Mouse (Mus musculus): ENCODE measurements at regions not wholly inside any gene's neighbourhood (a gene's known extent, or its start where the extent isn't known, plus 50 kb on each side); places are given as distances from the start of the nearest gene placed in this dataset.

DNA sequence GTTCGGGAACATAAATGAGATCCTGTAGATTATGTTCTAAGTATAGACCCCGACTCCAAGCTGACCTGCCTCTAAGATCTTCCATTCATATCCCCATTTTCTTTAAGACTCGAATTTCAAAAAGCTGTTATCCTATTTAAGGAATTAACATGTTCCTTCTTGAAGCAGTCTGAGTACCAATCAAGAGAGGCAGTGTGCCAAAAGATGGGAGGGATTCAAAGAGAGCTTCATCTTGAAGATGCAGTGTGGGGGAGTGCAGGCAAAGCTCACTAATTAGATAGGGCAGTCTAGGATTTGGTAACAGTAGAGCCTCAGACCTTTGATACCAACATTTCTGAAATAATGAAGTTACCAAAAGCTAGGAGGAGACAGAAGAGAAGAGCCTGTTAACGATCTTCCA is 383.7 kb upstream of the Cdh5 start:
- no peaks in the 10 kb centered on the region for H3K79me3 ChIP-seq (ENCODE audit: low read depth)
- no peaks in the 10 kb centered on the region for H3K79me2 ChIP-seq (ENCODE audit: control insufficient read depth, insufficient read depth)
- TF ChIP-seq MAX (IDR thresholded peaks at IDR 0.05) (no peak), MYOG (IDR thresholded peaks at IDR 0.05; ENCODE audit: control insufficient read depth, extremely low read depth, insufficient read length) (no peak), USF1 (IDR thresholded peaks at IDR 0.05; ENCODE audit: low read depth) (no peak), FOSL1 (IDR thresholded peaks at IDR 0.05; ENCODE audit: insufficient read depth, low read length, poor library complexity, severe bottlenecking) (no peak), MYOD1 (IDR thresholded peaks at IDR 0.05; ENCODE audit: control insufficient read depth, insufficient read length, low read depth) (no peak), CEBPB (IDR thresholded peaks at IDR 0.05; ENCODE audit: low read depth) (no peak), CTCF (IDR thresholded peaks at IDR 0.05; ENCODE audit: control insufficient read depth, insufficient read depth, insufficient read length) (no peak)

DNA sequence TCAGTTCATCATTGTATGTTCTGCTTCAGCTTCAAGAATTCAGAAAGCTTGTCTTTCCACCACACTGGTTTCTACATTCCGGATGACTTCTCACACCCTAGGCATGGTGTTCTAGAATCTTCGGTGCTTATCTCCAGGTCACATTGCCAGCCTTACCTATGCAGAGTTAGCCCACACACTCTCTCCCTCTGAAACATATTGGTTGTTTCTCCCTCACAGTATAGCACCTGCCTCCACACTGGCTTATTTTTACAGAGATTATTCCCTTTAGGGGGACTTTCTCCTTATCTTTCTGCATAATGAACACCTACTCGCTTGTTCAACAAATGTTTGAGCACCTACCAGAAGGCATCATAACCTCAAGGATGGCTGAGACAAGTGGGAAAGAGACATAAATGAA is 368.0 kb upstream of the Cdh5 start:
- H3K27me3 ChIP-seq (ENCODE audit: control insufficient read depth, insufficient read depth, insufficient read length), result no peaks in the 10 kb centered on the region
- H3K79me2 ChIP-seq (ENCODE audit: control insufficient read depth, insufficient read depth), result no peaks in the 10 kb centered on the region
- H3K79me3 ChIP-seq (ENCODE audit: low read depth), result no peaks in the 10 kb centered on the region
- H3ac ChIP-seq (ENCODE audit: control insufficient read depth, insufficient read length, low read depth), result no peak overlapping the region
- no peaks in the 10 kb centered on the region for H3K36me3 ChIP-seq (ENCODE audit: control insufficient read depth, insufficient read depth)
- no peak for TF ChIP-seq MYOD1 (IDR thresholded peaks at IDR 0.05; ENCODE audit: control insufficient read depth, insufficient read length, low read depth)
- TF ChIP-seq MYOG (IDR thresholded peaks at IDR 0.05; ENCODE audit: control insufficient read depth, extremely low read depth, insufficient read length), result no peak
- no peak for TF ChIP-seq FOSL1 (IDR thresholded peaks at IDR 0.05; ENCODE audit: insufficient read depth, low read length, poor library complexity, severe bottlenecking)
- no peak for TF ChIP-seq USF1 (IDR thresholded peaks at IDR 0.05; ENCODE audit: low read depth)
- no peak for TF ChIP-seq CEBPB (IDR thresholded peaks at IDR 0.05; ENCODE audit: low read depth)
- H3K4me3 ChIP-seq (ENCODE audit: insufficient read depth, poor library complexity, severe bottlenecking), result no peak overlapping the region

More for the DNA sequence above, 383.7 kb upstream of the Cdh5 start:
- Histone ChIP-seq H3K36me3 (ENCODE audit: control insufficient read depth, insufficient read depth) (no peaks in the 10 kb centered on the region), H3K4me3 (ENCODE audit: insufficient read depth, poor library complexity, severe bottlenecking) (no peak overlapping the region), H3K27me3 (ENCODE audit: control insufficient read depth, insufficient read depth, insufficient read length) (no peaks in the 10 kb centered on the region), H3ac (ENCODE audit: control insufficient read depth, insufficient read length, low read depth) (no peak overlapping the region)

DNA sequence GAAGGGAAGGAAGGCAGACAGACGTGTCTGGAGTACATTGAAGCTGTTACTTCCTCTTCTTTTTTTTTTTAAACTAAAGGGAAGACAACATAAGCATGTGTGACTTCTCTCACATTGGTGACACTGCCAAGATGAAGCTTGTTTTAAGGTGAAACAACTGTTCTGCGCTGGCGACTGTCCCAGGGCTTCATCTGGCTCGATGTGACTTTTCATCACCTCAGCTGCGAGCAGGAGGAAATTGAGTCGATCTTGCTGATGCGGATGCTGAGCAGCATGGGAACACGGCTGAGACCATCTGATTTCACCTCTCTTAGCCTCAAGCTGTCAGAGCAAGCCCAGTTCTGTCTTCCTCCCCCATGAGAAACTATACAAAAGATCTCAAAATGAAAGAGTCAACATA is 363.1 kb upstream of the Cdh5 start:
- H3K79me2 ChIP-seq (ENCODE audit: control insufficient read depth, insufficient read depth), result no peaks in the 10 kb centered on the region
- H3ac ChIP-seq (ENCODE audit: control insufficient read depth, insufficient read length, low read depth), result no peak overlapping the region
- H3K27me3 ChIP-seq (ENCODE audit: control insufficient read depth, insufficient read depth, insufficient read length), result no peaks in the 10 kb centered on the region
- H3K36me3 ChIP-seq (ENCODE audit: control insufficient read depth, insufficient read depth), result no peaks in the 10 kb centered on the region
- H3K4me3 ChIP-seq (ENCODE audit: insufficient read depth, poor library complexity, severe bottlenecking), result no peak overlapping the region
- H3K79me3 ChIP-seq (ENCODE audit: low read depth), result no peaks in the 10 kb centered on the region
- TF ChIP-seq MYOD1 (IDR thresholded peaks at IDR 0.05; ENCODE audit: control insufficient read depth, insufficient read length, low read depth) (no peak), MYOG (IDR thresholded peaks at IDR 0.05; ENCODE audit: control insufficient read depth, extremely low read depth, insufficient read length) (no peak), USF1 (IDR thresholded peaks at IDR 0.05; ENCODE audit: low read depth) (no peak), CTCF (IDR thresholded peaks at IDR 0.05; ENCODE audit: control insufficient read depth, insufficient read depth, insufficient read length) (no peak), CEBPB (IDR thresholded peaks at IDR 0.05; ENCODE audit: low read depth) (no peak), FOSL1 (IDR thresholded peaks at IDR 0.05; ENCODE audit: insufficient read depth, low read length, poor library complexity, severe bottlenecking) (no peak)

- no peaks in the 10 kb centered on the region for H3K27me3 ChIP-seq (ENCODE audit: control insufficient read depth, insufficient read depth, insufficient read length)
- H3K79me2 ChIP-seq (ENCODE audit: control insufficient read depth, insufficient read depth), result no peaks in the 10 kb centered on the region
- H3ac ChIP-seq (ENCODE audit: control insufficient read depth, insufficient read length, low read depth), result no peak overlapping the region
- TF ChIP-seq FOSL1 (IDR thresholded peaks at IDR 0.05; ENCODE audit: insufficient read depth, low read length, poor library complexity, severe bottlenecking), result no peak
- no peaks in the 10 kb centered on the region for H3K36me3 ChIP-seq (ENCODE audit: control insufficient read depth, insufficient read depth)
- no peaks in the 10 kb centered on the region for H3K79me3 ChIP-seq (ENCODE audit: low read depth)
- no peak overlapping the region for H3K4me3 ChIP-seq (ENCODE audit: insufficient read depth, poor library complexity, severe bottlenecking)
These were observed 360.0 kb upstream of the Cdh5 start for GRCm38 (mm10) chr8:103741395-103741794.

DNA sequence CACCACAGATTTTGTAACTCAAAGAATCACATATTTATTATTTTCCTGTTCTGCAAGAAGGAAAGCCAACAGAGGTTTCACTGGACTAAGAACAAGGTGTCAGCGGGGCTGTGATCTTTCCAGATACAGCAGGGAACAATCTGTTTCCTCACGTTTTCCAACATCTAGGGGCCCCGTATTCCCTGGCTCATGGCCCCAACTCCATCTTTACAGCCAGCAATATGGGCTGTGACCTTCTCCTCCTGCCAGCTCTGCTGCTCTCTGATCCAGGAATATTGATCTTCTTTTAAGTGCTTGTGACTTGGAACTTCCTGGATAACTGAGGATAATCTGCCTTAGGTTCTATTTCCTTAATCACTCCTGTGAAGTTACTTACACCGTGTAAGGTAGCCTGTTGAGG is 352.7 kb upstream of the Cdh5 start:
- Histone ChIP-seq H3K79me3 (ENCODE audit: low read depth) (no peaks in the 10 kb centered on the region), H3K4me3 (ENCODE audit: insufficient read depth, poor library complexity, severe bottlenecking) (no peak overlapping the region), H3K36me3 (ENCODE audit: control insufficient read depth, insufficient read depth) (no peaks in the 10 kb centered on the region), H3K79me2 (ENCODE audit: control insufficient read depth, insufficient read depth) (no peaks in the 10 kb centered on the region), H3ac (ENCODE audit: control insufficient read depth, insufficient read length, low read depth) (no peak overlapping the region), H3K27me3 (ENCODE audit: control insufficient read depth, insufficient read depth, insufficient read length) (no peaks in the 10 kb centered on the region)
- TF ChIP-seq MAX (IDR thresholded peaks at IDR 0.05) (no peak), FOSL1 (IDR thresholded peaks at IDR 0.05; ENCODE audit: insufficient read depth, low read length, poor library complexity, severe bottlenecking) (no peak), CTCF (IDR thresholded peaks at IDR 0.05; ENCODE audit: control insufficient read depth, insufficient read depth, insufficient read length) (no peak), USF1 (IDR thresholded peaks at IDR 0.05; ENCODE audit: low read depth) (no peak), CEBPB (IDR thresholded peaks at IDR 0.05; ENCODE audit: low read depth) (no peak), MYOG (IDR thresholded peaks at IDR 0.05; ENCODE audit: control insufficient read depth, extremely low read depth, insufficient read length) (no peak), MYOD1 (IDR thresholded peaks at IDR 0.05; ENCODE audit: control insufficient read depth, insufficient read length, low read depth) (no peak)

DNA sequence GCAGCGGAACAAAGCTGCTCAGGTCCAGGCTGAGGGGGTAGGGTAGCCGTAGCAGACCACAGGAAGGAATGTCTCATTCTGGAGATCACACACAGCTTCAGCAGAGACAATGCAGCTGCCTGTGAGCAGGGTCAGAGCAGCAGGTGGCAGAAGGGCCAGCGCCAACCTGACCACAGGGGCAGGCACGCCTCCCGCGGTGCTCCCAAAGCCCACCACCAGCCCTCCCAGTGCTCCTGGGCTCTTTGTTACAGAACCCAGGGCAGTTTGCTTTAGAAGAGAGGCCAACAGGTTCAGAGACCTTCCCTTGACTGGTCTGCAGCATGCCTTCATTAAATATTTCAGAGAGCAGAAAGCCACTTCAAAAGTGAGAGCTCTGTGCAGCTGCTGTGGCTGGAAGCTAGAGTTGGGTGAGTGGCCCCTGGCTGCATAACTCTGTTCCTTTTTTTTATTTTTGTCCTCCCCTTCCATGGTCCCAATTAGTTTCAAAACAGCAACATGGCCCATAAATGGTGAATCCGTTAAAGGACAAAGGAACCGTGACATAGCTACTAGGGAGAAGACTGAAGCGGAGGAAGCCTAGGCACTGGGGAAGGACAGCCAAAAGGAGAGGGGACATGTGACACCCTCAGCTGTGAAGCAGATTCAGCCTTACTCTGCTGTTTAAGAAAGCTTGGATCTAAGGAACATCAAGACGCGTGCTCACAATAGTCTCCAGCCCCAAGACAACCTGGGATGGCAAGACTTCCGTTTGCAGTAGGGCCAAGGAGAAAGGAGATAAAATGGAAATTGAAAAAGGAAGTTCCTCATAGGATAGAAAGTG is 350.9 kb upstream of the Cdh5 start:
- Histone ChIP-seq H3K4me3 (ENCODE audit: insufficient read depth, poor library complexity, severe bottlenecking) (no peak overlapping the region), H3K79me3 (ENCODE audit: low read depth) (no peaks in the 10 kb centered on the region), H3K79me2 (ENCODE audit: control insufficient read depth, insufficient read depth) (no peaks in the 10 kb centered on the region), H3K36me3 (ENCODE audit: control insufficient read depth, insufficient read depth) (no peaks in the 10 kb centered on the region), H3K27me3 (ENCODE audit: control insufficient read depth, insufficient read depth, insufficient read length) (no peaks in the 10 kb centered on the region), H3ac (ENCODE audit: control insufficient read depth, insufficient read length, low read depth) (no peak overlapping the region)
- peak; percentile 21 for TF ChIP-seq MYOD1 (IDR thresholded peaks at IDR 0.05; ENCODE audit: control insufficient read depth, insufficient read length, low read depth)
- no peak for TF ChIP-seq CTCF (IDR thresholded peaks at IDR 0.05; ENCODE audit: control insufficient read depth, insufficient read depth, insufficient read length)

Data from C2C12 (cell line).